Mouse (Mus musculus) cerebellum, adult 11 months (tissue): ENCODE data around the gene Mtmr3.

ENCODE experiments used
- DNase-seq: peaks from one replicate; pipeline ENCODE4 v3.0.0; 2022

Gene Mtmr3

DNA sequence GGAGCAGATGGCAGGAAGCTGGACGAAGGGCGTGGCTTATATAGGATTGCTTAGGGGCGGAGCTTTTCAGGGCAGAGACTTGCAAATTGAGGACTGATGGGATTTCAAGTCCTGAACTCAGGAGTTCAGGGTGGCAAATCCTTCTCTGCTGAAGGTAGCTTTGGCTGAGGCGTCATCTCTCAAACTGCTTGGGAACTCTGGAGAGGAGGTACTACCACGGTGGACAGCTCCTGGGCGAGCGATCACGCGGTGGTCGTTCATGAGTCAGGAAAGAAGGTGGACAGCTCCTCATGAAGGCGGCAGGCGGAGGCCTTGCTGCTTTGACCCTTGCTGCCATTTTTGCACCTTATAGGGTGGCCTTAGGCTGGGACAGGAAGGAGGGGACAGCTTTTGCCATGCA is 133.5 kb downstream of the Mtmr3 start:
- no peak for DNase-seq

- no peak for DNase-seq
These were observed 134.0 kb downstream of the Mtmr3 start for GRCm38 (mm10) chr11:4460615-4461014.

DNA sequence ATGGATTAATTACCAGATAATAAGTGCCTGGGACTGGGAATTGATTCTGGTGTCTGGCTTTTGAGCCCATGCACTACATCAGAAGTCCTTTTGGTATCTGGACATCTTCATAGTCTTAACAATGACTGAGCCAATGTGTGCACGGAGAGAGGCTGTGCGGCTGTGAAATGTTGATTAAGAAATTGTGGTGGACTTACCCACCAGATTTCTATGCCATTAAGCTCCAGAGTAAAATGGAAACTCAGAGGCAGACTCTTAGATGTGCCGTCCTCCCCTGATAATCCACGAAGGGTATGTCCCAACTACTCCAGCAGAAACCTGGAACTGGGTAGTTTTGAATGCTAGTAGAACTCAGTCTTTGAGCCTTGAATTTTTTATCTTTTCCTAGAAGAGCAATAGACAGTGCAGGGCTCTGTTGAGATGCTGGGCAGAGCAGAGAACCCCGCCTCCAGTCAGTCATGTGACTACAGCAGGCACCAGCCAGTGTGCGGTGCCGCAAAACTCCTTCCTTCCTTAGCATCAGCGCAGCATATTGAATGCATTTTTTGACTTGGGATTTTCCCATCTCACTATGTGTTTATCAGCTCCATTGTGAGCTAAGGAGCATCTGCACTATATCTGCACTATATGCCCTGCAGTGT is 139.6 kb downstream of the Mtmr3 start:
- no peak for DNase-seq

GRCm38 (mm10) chr11:4452467-4453184 is 142.0 kb downstream of the Mtmr3 start:
- no peak for DNase-seq

GRCm38 (mm10) chr11:4451116-4451515 is 143.5 kb downstream of the Mtmr3 start:
- no peak for DNase-seq

DNA sequence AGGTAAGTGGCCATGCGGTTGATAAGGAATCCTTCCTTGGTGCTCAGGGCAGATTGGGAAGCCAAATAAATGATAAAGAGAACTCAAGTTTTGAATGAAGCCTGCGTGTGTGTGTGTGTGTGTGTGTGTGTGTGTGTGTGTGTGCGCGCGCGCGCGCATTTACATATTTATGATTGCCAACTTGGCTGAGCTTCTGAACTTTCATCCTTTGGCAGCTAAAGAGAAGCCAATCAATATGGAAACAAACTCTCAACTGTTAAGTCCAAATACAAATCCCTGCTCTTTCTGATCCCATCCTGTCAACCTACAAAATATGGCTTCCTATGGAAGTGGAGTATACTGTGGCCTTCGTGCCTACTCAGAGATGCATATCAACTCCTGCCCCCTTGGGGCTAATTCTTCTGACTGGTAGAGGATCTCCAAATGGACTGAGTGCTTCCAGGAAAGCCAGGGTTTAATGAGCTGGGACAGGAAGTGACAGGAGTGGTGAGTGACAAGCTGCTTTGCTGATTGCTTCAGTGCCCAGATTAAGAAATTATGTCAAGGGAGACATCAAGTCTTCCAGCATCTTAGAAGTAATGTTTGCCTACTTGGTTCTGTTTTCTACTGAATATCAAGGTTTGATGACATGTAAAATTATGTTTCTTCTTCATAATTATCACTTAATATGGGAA is 148.3 kb downstream of the Mtmr3 start:
- DNase-seq, result no peak

GRCm38 (mm10) chr11:4442280-4442679 is 152.4 kb downstream of the Mtmr3 start:
- no peak for DNase-seq

DNA sequence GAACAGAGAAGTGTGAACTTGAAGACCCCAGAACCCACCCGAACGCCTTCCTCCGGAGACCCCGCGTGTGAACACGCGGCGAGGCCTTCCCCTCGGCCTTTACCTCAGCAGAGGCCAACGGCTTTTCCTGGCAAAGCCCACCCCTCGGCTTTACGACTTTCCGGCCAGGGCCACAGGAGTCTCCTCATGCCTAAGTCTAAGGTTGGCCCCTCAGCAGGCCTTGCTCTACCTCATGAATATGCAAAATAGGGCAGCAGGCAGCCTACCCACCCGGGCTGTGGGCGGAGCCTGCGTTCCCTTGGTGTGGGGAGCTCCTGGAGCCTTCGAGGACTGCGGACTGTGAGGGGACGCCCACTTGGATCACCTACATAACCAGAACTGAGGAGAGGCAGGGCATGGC is 153.7 kb downstream of the Mtmr3 start, which contains the start of gene Hormad2:
TSS of gene Hormad2 (minus strand) at position 128 of the 400 bp plus-strand sequence.
- no peak for DNase-seq

GRCm38 (mm10) chr11:4438211-4438610 is 156.5 kb downstream of the Mtmr3 start:
- DNase-seq, result no peak

DNA sequence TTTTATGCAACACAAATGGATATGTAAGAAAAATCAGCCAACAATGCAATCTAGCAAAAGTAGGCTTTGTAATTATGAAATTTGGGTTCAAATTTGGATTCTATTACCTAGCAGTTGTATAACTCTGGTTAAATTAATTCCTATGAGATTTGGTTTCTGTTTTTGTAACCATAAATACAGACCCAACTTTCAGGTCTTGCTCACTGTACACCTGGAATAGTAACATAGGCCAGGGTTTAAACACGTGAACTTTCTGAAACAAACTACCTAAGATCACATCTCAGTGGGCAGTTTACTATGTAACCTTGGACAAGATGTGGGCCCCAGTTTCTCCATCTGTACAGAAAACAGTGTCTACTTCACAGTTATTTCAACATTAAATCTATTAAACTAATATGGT is 157.3 kb downstream of the Mtmr3 start:
- DNase-seq, result no peak

- DNase-seq, result no peak
These were observed 158.0 kb downstream of the Mtmr3 start for GRCm38 (mm10) chr11:4436631-4437030.

- no peak for DNase-seq
These were observed 160.2 kb downstream of the Mtmr3 start for GRCm38 (mm10) chr11:4434461-4434860.
